Mouse (Mus musculus): ENCODE data around the gene Ccdc186. TPM values are rescaled to one million over a fixed set of nuclear protein-coding genes. Genes with fewer than 3 reads are reported as not detected.
"Not testable (repeated sequence)": the region's sequence is repeated elsewhere in the genome, so short reads cannot be mapped to it uniquely, and the experiment has no call there.

The Ccdc186 gene
- total RNA-seq, 4 experiments from 2014 or later: 41.4 to 56.6 (median 51.8) TPM

DNA sequence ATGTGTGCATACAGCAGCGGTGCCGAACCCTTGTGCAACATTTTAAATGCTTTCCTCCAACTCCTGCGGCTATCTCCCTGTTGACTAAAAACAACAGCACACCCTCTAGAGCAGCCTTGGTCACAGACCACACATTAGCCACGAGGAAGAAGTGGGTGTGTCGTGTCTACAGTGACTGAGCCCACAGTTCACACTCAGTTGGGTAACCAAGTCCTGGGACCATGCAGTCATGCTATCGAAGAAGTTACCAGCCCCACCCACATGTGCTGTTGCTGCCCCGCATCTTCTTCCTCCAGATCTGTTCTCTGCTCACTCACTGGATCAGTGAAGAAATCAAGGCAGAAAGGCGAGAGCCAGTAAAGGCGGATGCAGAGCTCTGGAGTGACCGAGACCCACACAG, 65.6 kb downstream of the Ccdc186 start:
- DNase-seq (ENCODE audit: low spot score in 2 of 2): no peak

DNA sequence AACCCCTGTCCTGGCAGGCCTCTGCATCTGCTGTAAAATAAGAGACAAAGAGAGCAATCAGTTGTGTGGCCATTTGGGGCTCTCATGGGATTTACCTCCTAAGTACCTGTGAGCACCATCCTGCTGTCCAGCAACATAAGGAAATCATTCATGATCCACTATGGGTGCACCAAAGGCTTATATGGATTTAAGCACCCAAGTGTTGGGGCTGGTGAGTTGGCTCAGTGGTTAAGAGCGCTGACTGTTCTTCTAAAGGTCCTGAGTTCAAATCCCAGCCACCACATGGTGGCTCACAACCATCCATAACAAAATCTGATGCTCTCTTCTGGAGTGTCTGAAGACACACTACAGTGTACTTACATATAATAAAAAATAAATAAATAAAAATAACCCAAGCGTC, 67.5 kb downstream of the Ccdc186 start:
- not testable (repeated sequence) for DNase-seq (ENCODE audit: low spot score in 2 of 2)

DNA sequence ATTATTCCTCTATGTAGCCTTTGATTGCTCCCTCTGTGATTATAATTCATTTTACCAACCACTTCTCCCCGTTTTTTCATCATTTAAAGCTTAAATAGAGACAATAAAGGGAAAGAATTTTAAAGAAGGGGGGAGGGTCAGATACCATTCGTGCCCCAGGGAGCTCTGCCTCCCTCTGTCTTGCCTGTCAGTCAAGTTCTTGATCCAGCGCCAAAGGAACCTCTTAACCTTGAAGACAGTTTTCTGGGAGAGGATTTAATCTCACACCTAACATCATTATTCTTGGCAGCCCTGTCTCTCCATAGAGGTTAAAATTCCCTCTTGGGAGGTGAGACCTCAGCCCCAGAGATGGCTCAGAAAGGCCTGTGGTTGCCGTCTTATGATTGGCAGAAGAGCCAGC, 71.3 kb downstream of the Ccdc186 start:
- no peak for DNase-seq (ENCODE audit: low spot score in 2 of 2)

DNA sequence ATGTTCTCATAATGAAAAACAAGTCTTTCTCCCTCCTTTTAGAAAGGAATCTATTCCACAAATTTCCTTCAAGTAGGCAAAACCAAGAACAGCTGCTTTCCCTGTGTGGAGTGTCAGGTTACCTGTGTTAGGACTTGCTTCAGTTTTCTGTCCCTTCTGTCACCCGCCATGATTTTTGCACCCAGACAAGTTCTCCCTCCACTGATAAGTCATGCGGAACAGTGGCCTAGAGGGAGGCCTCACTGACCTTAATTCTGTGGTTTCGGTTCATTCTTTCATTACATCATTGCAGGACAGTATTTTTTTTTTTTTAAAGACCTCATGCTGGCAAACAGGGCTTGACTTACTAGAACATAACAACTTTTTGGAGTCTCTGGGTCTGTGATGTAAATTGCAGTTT, 72.6 kb downstream of the Ccdc186 start:
- no peak for DNase-seq (ENCODE audit: low spot score in 2 of 2)

DNA sequence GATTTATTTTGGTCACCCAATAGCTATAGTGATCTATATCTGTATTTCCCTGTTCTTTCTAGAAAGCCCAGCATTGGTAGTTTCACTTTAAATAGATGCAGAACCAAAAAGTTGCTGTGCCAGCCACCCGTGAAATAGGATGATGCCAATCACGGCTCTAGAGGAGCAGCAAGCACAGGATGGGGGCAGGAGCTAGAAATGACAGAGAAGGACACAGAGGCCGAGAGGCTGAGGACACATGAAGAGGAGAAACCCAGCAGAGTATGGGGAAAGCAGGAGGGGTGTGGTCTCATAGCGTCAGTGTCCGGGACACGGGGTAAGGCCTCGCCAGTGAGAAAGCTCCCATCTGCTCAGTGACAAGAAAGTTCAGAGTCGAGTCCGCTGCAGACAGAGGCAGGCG, 74.1 kb downstream of the Ccdc186 start:
- DNase-seq (ENCODE audit: low spot score in 2 of 2): no peak

DNA sequence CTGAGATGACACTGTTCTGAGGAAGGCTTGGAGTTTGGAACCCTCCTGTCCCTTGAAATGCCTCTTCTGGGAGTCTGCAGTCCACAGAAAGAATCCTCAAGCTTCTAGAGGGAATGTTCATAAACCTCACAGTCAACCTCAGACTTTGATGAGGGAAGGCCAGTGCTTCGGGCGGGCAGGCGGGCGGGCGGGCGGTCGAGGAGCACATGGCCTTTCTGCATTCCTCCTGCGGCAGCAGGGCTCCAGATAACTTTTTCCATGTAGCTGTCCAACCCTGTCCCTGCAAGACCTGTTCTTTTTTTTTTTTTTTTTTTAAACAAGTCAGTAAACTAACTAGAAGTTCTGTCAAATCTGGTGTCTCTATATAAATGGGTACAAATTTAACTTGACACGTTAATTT, 75.4 kb downstream of the Ccdc186 start:
- no peak for DNase-seq (ENCODE audit: low spot score in 2 of 2)

DNA sequence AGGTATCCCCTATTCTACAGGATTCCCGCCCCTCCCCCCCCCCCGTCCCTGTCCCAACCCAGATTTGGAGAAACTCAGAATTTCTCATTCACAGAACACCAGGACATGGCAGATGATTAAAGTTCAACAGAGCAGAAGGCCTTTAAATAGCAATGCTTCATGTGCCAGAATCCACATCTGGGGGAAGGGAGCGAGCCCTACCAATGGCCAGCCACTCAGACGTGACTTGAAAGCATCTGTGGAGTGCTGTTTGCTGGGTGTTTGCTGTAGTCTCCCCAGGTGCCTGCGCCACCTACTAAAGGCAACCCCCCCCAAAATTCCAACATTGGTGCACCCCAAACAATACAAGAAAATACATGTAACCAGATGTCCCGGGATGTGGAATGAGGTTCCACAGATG, 76.5 kb downstream of the Ccdc186 start:
- no peak for DNase-seq (ENCODE audit: low spot score in 2 of 2)

DNA sequence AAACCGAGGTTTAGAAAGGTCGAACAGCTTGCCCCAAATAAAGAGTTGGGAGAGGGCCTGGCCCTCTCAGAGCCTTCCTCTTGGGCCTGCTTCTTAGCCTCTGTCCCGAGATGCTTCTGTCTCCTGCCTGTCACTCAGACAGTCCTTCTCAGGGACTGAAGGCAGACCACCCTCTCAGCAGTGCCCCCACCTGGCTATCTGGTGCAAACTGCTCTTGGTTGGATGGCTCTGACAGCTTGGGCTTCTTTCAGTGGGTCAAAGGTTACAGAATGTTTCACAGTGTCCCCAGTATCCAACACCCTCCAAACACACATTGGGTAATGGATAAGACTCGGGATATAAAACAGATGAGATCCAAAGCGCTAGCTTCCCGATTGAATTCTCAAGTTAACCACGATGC, 76.9 kb downstream of the Ccdc186 start:
- no peak for DNase-seq (ENCODE audit: low spot score in 2 of 2)

Other genes starting within 250 kb of the Ccdc186 start
- 10 to 100 TPM; 19.9 to 22.8 (median 20.3) TPM for gene Adrb1, start 100.0 kb downstream of the Ccdc186 start, total RNA-seq (2022)
- gene Tdrd1, start 4.0 kb upstream of the Ccdc186 start, total RNA-seq (2022): under 1 TPM; 0.37 to 0.65 (median 0.42) TPM
- gene Vwa2, start 52.1 kb upstream of the Ccdc186 start, total RNA-seq (2022): not detected
- 10 to 100 TPM; 10.1 to 13.6 (median 12.0) TPM for gene Afap1l2, start 186.0 kb upstream of the Ccdc186 start, total RNA-seq (2022)

Measured in layer of hippocampus, adult 8-10 months (tissue).